Mouse (Mus musculus): ENCODE data around the gene Pdgfc.

DNA sequence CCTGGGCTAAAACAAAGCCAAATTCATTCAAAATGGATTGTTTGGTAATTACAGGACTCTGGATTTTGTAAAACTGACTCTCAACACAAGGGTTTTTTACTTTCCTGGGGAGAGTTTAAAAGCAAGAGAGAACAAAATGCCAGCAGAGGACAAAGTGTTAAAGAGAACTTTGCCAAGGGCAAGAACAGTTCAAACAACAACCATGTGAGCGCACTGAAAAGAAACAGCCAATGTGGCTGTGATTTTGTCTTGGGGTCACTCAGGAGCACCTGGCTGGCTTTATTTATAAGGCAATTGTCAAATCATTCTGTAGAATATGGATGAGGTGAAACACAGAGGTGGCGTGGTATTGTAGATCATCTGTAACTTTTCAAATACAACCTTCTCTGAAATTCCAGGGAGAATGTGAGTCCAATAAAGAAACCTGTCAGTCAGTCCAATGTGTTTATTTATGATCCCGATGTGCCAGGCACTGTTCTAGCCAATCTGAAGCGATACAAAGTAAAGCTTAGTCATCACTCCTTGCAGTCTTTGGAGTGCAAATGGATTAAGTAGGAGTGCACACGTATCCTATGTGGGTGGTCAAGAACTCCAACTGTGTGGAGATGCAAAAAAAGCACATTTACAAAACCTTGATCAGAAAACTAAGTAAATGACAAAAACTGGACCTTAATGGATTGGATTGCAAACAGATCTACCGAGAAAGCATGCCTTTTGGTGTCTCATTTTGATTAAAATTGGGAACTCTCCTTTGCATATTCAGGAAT lies 1.7 kb upstream of the Pdgfc start:
- TF ChIP-seq CTCF (IDR thresholded peaks at IDR 0.05; ENCODE audit: low read depth): no peak
- no peak for TF ChIP-seq EP300 (IDR thresholded peaks at IDR 0.05; ENCODE audit: low read depth)

Measured in liver, postnatal 0 days (tissue).